Mouse (Mus musculus) thymus, postnatal 36 days (tissue): Measurements from ENCODE around the gene Fgfbp3.
"Not testable (repeated sequence)": the region's sequence is repeated elsewhere in the genome, so short reads cannot be mapped to it uniquely, and the experiment has no call there.

Experiments used
- DNase-seq, 2 experiments: peaks; one replicate each; pipeline ENCODE4 v3.0.0; 2022; ENCODE audit warnings: mixed read lengths in 2 of 2

Gene Fgfbp3

DNA sequence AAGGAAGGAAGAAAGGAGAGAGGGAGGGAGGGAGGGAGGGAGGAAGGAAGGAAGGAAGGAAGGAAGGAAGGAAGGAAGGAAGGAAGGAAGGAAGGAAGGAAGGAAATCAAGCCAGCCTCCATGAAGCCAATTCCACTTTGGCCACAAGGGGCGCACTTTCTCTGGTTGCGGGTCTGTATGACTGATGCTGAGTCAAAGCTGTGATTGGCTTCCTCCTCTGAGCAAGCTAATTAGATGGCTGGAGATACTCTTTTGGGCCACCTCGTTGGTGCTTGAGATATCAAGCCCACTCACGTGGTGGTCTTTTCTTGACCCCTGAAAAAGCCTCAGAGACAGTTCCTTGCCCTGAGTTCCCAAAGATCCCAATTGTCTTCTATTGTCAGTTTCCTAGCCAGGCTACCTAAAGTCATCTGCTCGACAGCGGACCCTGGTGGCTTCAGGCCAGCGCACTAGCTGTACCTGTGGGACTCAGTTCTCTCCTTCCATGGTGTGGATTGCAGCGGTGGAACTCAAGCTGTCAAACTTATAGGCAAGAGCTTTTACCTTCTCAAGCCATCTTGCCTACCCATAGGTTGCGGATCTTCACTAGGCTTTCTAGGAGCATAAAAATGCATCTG, 9.6 kb downstream of the Fgfbp3 start:
- peak; percentile 60 to 70 for DNase-seq

- no peak for DNase-seq
These were observed 10.3 kb downstream of the Fgfbp3 start for GRCm38 (mm10) chr19:36909150-36909549.

DNA sequence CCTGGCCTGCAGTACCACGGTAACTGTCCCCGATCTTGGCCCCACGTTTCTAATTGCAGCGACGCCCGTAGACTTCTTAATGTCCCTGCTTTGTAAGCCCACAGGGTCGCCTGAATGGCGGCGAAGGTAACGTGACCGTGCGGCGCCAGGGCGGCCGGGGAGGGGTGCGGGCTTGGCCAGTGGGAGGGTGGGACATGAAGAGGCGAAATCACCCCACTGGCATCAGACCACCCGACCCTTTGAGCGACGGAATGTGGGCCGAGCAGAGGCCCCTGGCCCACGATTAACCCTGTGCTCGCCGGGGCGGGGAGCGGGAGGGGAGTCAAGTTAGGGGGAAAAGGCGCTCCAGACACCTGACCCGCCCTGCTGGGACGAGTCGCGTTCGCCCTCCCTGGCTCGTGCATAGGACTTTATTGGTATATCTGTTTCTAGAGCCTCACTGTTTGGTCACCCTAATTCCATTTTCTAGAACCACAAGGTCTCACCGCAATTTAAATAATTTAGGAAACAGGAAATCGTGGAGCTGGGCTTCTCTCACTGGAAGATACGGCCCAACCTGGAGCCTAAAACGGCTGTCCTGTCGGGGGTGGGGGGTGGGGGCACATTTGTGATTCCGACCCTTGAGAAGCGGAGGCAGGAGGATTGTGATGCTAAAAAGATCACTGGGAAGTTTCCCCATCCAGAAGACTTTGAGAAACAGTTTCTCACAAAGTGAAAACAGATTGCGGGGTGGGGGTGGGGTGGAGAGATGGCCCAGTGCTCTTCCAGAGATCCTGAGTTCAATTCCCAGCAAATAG, 15.0 kb downstream of the Fgfbp3 start:
- peak in 1 of 2 experiments; percentile 7 for DNase-seq

- DNase-seq = no peak
These were observed 16.0 kb downstream of the Fgfbp3 start for GRCm38 (mm10) chr19:36903377-36903776.

- DNase-seq = peak in 1 of 2 experiments; percentile 13
These were observed 21.6 kb downstream of the Fgfbp3 start for GRCm38 (mm10) chr19:36897778-36898177.

GRCm38 (mm10) chr19:36896791-36897569, 22.4 kb downstream of the Fgfbp3 start:
- no peak for DNase-seq

- no peak for DNase-seq
These were observed 27.7 kb downstream of the Fgfbp3 start for GRCm38 (mm10) chr19:36891746-36892145.

DNA sequence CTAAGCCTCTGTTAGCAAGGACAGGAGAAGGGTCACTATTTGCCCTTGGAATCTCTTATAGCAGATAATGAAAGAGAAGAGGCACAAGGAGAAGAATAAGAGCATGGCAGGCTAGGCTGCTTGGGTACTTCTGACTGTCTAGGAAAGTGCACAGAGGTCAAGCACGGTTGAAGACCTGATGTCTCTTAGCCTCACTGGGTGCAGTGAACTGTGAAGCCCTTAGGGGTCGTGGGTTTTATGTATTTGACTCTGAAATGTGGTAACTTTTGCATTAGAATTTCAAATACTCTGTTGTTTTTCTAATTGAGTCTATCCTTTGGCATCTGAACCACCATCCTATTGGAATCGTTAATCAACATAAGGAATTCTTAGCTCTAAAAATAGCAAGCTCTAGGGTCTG, 31.7 kb downstream of the Fgfbp3 start:
- no peak for DNase-seq

GRCm38 (mm10) chr19:36886316-36886715, 33.1 kb downstream of the Fgfbp3 start:
- DNase-seq = no peak

- DNase-seq = peak; percentile 11 to 14
These were observed 36.3 kb downstream of the Fgfbp3 start for GRCm38 (mm10) chr19:36883119-36883518.

- DNase-seq = no peak
These were observed 40.5 kb downstream of the Fgfbp3 start for GRCm38 (mm10) chr19:36878743-36879495.

- DNase-seq = no peak
These were observed 42.1 kb downstream of the Fgfbp3 start for GRCm38 (mm10) chr19:36877329-36877728.

DNA sequence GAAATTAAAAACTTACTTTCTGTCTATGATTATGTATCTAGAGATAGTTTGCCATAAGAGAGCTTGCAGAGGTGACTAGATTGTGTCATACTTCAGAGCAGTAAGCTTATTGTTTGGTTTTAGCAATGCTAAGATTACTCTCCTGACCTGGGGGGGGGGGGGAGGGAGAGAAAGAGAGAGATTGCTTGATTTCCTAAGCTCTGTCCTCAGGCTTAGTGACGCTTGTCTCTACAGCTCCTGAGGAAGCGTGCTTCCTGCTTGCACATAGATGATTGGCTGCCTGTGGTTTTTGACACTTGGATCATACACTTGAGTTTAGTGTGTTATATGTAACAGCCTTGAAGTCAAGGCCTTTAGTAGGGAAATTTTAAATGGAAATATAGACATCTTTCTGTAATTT, 44.8 kb downstream of the Fgfbp3 start:
- no peak for DNase-seq

DNA sequence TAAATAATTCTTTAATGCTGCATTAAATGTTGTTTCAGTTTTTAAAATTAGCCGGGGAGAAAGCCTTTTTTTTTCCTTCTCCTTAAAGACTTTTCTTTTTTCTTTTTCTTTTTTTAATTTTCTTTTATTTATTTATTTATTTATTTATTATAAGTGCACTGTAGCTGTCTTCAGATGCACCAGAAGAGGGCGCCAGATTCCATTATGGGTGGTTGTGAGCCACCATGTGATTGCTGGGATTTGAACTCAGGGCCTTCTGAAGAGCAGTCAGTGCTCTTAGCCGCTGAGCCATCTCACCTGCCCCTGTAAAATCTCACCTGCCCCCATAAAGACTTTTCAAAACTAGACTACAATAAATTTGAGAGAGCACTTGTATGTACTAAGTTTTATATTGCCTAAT, 50.7 kb downstream of the Fgfbp3 start:
- DNase-seq = not testable (repeated sequence)
